Mouse (Mus musculus) limb, embryonic 11.5 days (tissue): ENCODE data around the gene Tmem269. TPM values are rescaled to one million over a fixed set of nuclear protein-coding genes. Genes with fewer than 3 reads are reported as not detected.

Source experiments
- ATAC-seq: fragments of 200-750 bp; cut with Nextera tagmentation; 2 replicates; pipeline ENCODE4 v1.8.0; 2017; ENCODE audit warnings: low read depth; ENCODE audit not compliant: insufficient number of reproducible peaks, low FRiP score, low TSS enrichment
- DNase-seq: peaks from one replicate; pipeline ENCODE4 v3.0.0-alpha.2; 2015; ENCODE audit warnings: low spot score
- H3K27ac ChIP-seq: fragments of 300-500 bp; sonication (generic); replicated peaks from 2 replicates; pipeline ENCODE4 v1.5.1; 2014; ENCODE audit warnings: low read depth, mild to moderate bottlenecking, low read length
- H3K27me3 ChIP-seq: fragments of 300-500 bp; sonication (generic); 2 replicates; pipeline ENCODE4 v1.6.1; 2014; ENCODE audit warnings: mild to moderate bottlenecking, low read length, mixed read lengths; ENCODE audit not compliant: control insufficient read depth, insufficient read depth
- H3K36me3 ChIP-seq: fragments of 300-500 bp; sonication (generic); 2 replicates; pipeline ENCODE4 v1.6.1; 2014; ENCODE audit warnings: mild to moderate bottlenecking, low read length, moderate library complexity, mixed read lengths; ENCODE audit not compliant: control insufficient read depth, insufficient read depth
- H3K4me1 ChIP-seq: fragments of 300-500 bp; sonication (generic); 2 replicates; pipeline ENCODE4 v1.6.1; 2014; ENCODE audit warnings: low read length, mixed read lengths; ENCODE audit not compliant: control insufficient read depth, insufficient read depth
- H3K4me2 ChIP-seq: fragments of 300-500 bp; sonication (generic); 2 replicates; pipeline ENCODE4 v1.6.1; 2014; ENCODE audit warnings: low read depth, mild to moderate bottlenecking, moderate library complexity; ENCODE audit not compliant: severe bottlenecking
- H3K4me3 ChIP-seq: fragments of 300-500 bp; sonication (generic); 2 replicates; pipeline ENCODE4 v1.5.1; 2014; ENCODE audit warnings: low read depth, low read length
- H3K9ac ChIP-seq: fragments of 300-500 bp; sonication (generic); 2 replicates; pipeline ENCODE4 v1.6.1; 2014; ENCODE audit warnings: mild to moderate bottlenecking, low read length
- H3K9me3 ChIP-seq: fragments of 300-500 bp; sonication (generic); 2 replicates; pipeline ENCODE4 v1.6.1; 2016; ENCODE audit warnings: low read length; ENCODE audit not compliant: control insufficient read depth
- WGBS: fragments of 180-500 bp; shearing (Covaris S2); extraction: QIAGEN DNeasy Blood & Tissue Kit; methylation state at CpG from one replicate; pipeline ENCODE4 v1.1.7; 2014; 5-methylcytosine and 5-hydroxymethylcytosine counted together
- polyA plus RNA-seq: library from polyadenylated mRNA; unstranded; fragments of >200 nt; fragmentation: Nextera tagmentation; extraction: Ambion mirVana; gene quantifications from 2 replicates; pipeline ENCODE4 v1.2.1, GENCODE M21; 2014

Tmem269 gene
- not detected in 2 replicates for polyA plus RNA-seq

GRCm38 (mm10) chr4:119218169-119218568 is at the start of gene Tmem269:
Gene Tmem269, minus strand, starts transcription at chr4:119218217.
- 0 out of 2 replicates have a peak, but pooled peaks have one; percentile 49 for ATAC-seq
- H3K9ac ChIP-seq: no peak within 1 kb of the TSS
- H3K4me3 ChIP-seq: no peak within 1 kb of the TSS
- no peak within 1 kb of the TSS for H3K27ac ChIP-seq
- no peaks in the 10 kb centered on the region for H3K9me3 ChIP-seq
- no peaks in the 10 kb centered on the region for H3K27me3 ChIP-seq
- 11% methylated on average over 11 of the region's 11 CpGs for WGBS
- H3K4me1 ChIP-seq: no peaks in the 10 kb centered on the region
- peak; percentile 32 for DNase-seq
- no peak within 1 kb of the TSS for H3K4me2 ChIP-seq
- no peaks in the 10 kb centered on the region for H3K36me3 ChIP-seq

GRCm38 (mm10) chr4:119266606-119267005 is 48.6 kb upstream of the Tmem269 start:
- no peak for ATAC-seq
- Histone ChIP-seq H3K36me3 (peaks cover 3% of the 10 kb centered on the region; the same call in 1 of the 2 replicates), H3K4me2 (no peak overlapping the region), H3K9me3 (no peaks in the 10 kb centered on the region), H3K4me1 (no peaks in the 10 kb centered on the region), H3K27me3 (no peaks in the 10 kb centered on the region), H3K9ac (no peak overlapping the region), H3K4me3 (no peak overlapping the region), H3K27ac (no peak overlapping the region)
- no peak for DNase-seq
- 82% methylated on average over 13 of the region's 13 CpGs for WGBS

GRCm38 (mm10) chr4:119263459-119263858 is 45.4 kb upstream of the Tmem269 start:
- 83% methylated on average over 3 of the region's 3 CpGs for WGBS
- peaks cover 2% of the 10 kb centered on the region; the same call in 1 of the 2 replicates for H3K4me1 ChIP-seq
- H3K27me3 ChIP-seq: no peaks in the 10 kb centered on the region
- no peaks in the 10 kb centered on the region for H3K36me3 ChIP-seq
- DNase-seq (no peak), ATAC-seq (no peak)
- H3K9ac ChIP-seq: no peak overlapping the region
- H3K4me3 ChIP-seq: no peak overlapping the region
- no peaks in the 10 kb centered on the region for H3K9me3 ChIP-seq
- no peak overlapping the region for H3K27ac ChIP-seq
- no peak overlapping the region for H3K4me2 ChIP-seq

- Histone ChIP-seq H3K4me3 (no peak overlapping the region), H3K27me3 (no peaks in the 10 kb centered on the region), H3K9ac (no peak overlapping the region), H3K9me3 (no peaks in the 10 kb centered on the region), H3K27ac (no peak overlapping the region), H3K4me1 (peaks cover 2% of the 10 kb centered on the region; the same call in 1 of the 2 replicates), H3K36me3 (no peaks in the 10 kb centered on the region), H3K4me2 (no peak overlapping the region)
- 85% methylated on average over 5 of the region's 5 CpGs for WGBS
- DNase-seq: no peak
- no peak for ATAC-seq
Measured at GRCm38 (mm10) chr4:119262483-119262882, 44.5 kb upstream of the Tmem269 start.

- DNase-seq: no peak
- peaks cover 2% of the 10 kb centered on the region; the same call in 1 of the 2 replicates for H3K4me1 ChIP-seq
- no peaks in the 10 kb centered on the region for H3K9me3 ChIP-seq
- WGBS: 54% methylated on average over 7 of the region's 7 CpGs
- H3K9ac ChIP-seq: 0 out of 2 replicates have a peak overlapping the region, but pooled peaks have one; percentile 4
- no peaks in the 10 kb centered on the region for H3K27me3 ChIP-seq
- H3K4me3 ChIP-seq: no peak overlapping the region
- ATAC-seq: no peak
- no peak overlapping the region for H3K4me2 ChIP-seq
- no peak overlapping the region for H3K27ac ChIP-seq
- no peaks in the 10 kb centered on the region for H3K36me3 ChIP-seq
Measured at GRCm38 (mm10) chr4:119261087-119261713, 43.2 kb upstream of the Tmem269 start.

- peaks cover 2% of the 10 kb centered on the region; the same call in 1 of the 2 replicates for H3K4me1 ChIP-seq
- H3K9ac ChIP-seq: no peak overlapping the region
- H3K27me3 ChIP-seq: no peaks in the 10 kb centered on the region
- H3K36me3 ChIP-seq: no peaks in the 10 kb centered on the region
- DNase-seq (no peak), ATAC-seq (no peak)
- H3K27ac ChIP-seq: no peak overlapping the region
- 79% methylated on average over 15 of the region's 15 CpGs for WGBS
- no peaks in the 10 kb centered on the region for H3K9me3 ChIP-seq
- no peak overlapping the region for H3K4me2 ChIP-seq
- H3K4me3 ChIP-seq: no peak overlapping the region
Measured at GRCm38 (mm10) chr4:119259344-119260254, 41.6 kb upstream of the Tmem269 start.

- ATAC-seq: no peak
- H3K9ac ChIP-seq: no peak overlapping the region
- no peaks in the 10 kb centered on the region for H3K27me3 ChIP-seq
- H3K36me3 ChIP-seq: no peaks in the 10 kb centered on the region
- H3K4me2 ChIP-seq: no peak overlapping the region
- no peak overlapping the region for H3K4me3 ChIP-seq
- WGBS: 81% methylated on average over 6 of the region's 6 CpGs
- peaks cover 11% of the 10 kb centered on the region for H3K4me1 ChIP-seq
- H3K27ac ChIP-seq: no peak overlapping the region
- H3K9me3 ChIP-seq: no peaks in the 10 kb centered on the region
- DNase-seq: no peak
Measured at GRCm38 (mm10) chr4:119257083-119257482, 39.1 kb upstream of the Tmem269 start.

GRCm38 (mm10) chr4:119255351-119255750 is 37.3 kb upstream of the Tmem269 start, which contains the start of gene Cldn19:
Gene Cldn19, plus strand, starts transcription at chr4:119255414.
- no peaks in the 10 kb centered on the region for H3K36me3 ChIP-seq
- no peak within 1 kb of the TSS for H3K4me2 ChIP-seq
- H3K27ac ChIP-seq: no peak within 1 kb of the TSS
- no peaks in the 10 kb centered on the region for H3K27me3 ChIP-seq
- no peaks in the 10 kb centered on the region for H3K9me3 ChIP-seq
- ATAC-seq: no peak
- peaks cover 9% of the 10 kb centered on the region for H3K4me1 ChIP-seq
- H3K9ac ChIP-seq: no peak within 1 kb of the TSS
- no peak for DNase-seq
- 77% methylated on average over 12 of the region's 12 CpGs for WGBS
- no peak within 1 kb of the TSS for H3K4me3 ChIP-seq
